Mouse (Mus musculus): ENCODE data around the gene Ucp3.
"Not testable (repeated sequence)": the region's sequence is repeated elsewhere in the genome, so short reads cannot be mapped to it uniquely, and the experiment has no call there.

Gene Ucp3

GRCm38 (mm10) chr7:100473846-100474454, 1.2 kb downstream of the Ucp3 start:
- DNase-seq (ENCODE audit: low spot score) = no peak

GRCm38 (mm10) chr7:100474680-100475079, 1.9 kb downstream of the Ucp3 start:
- DNase-seq (ENCODE audit: low spot score) = no peak

- DNase-seq (ENCODE audit: low spot score) = no peak
Observed at GRCm38 (mm10) chr7:100479100-100479822, 6.5 kb downstream of the Ucp3 start.

- no peak for DNase-seq (ENCODE audit: low spot score)
Observed at GRCm38 (mm10) chr7:100479823-100480164, 7.0 kb downstream of the Ucp3 start.

GRCm38 (mm10) chr7:100480175-100480574, 7.4 kb downstream of the Ucp3 start:
- no peak for DNase-seq (ENCODE audit: low spot score)

- DNase-seq (ENCODE audit: low spot score) = not testable (repeated sequence)
Observed at GRCm38 (mm10) chr7:100482046-100482445, 9.3 kb downstream of the Ucp3 start.

GRCm38 (mm10) chr7:100484493-100484892, 11.7 kb downstream of the Ucp3 start:
- DNase-seq (ENCODE audit: low spot score) = no peak

- DNase-seq (ENCODE audit: low spot score) = no peak
Observed at GRCm38 (mm10) chr7:100487301-100487700, 14.5 kb downstream of the Ucp3 start.

GRCm38 (mm10) chr7:100488474-100489048, 15.8 kb downstream of the Ucp3 start:
- DNase-seq (ENCODE audit: low spot score) = no peak

GRCm38 (mm10) chr7:100492391-100493116, 19.8 kb downstream of the Ucp3 start:
- peak; percentile 38 for DNase-seq (ENCODE audit: low spot score)

GRCm38 (mm10) chr7:100493117-100493483, 20.3 kb downstream of the Ucp3 start, which contains the start of gene Ucp2:
Gene Ucp2, plus strand, starts transcription at chr7:100493337.
- DNase-seq (ENCODE audit: low spot score) = peak; percentile 85

- DNase-seq (ENCODE audit: low spot score) = peak; percentile 47
Observed at GRCm38 (mm10) chr7:100493484-100494414, 21.0 kb downstream of the Ucp3 start.

GRCm38 (mm10) chr7:100494415-100494831, 21.6 kb downstream of the Ucp3 start:
- peak; percentile 15 for DNase-seq (ENCODE audit: low spot score)

GRCm38 (mm10) chr7:100495042-100495441, 22.3 kb downstream of the Ucp3 start:
- DNase-seq (ENCODE audit: low spot score) = peak; percentile 60

GRCm38 (mm10) chr7:100495581-100496251, 22.9 kb downstream of the Ucp3 start:
- DNase-seq (ENCODE audit: low spot score) = peak; percentile 69

GRCm38 (mm10) chr7:100496371-100496770, 23.6 kb downstream of the Ucp3 start:
- DNase-seq (ENCODE audit: low spot score) = no peak

GRCm38 (mm10) chr7:100496791-100497190, 24.0 kb downstream of the Ucp3 start:
- DNase-seq (ENCODE audit: low spot score) = no peak

- DNase-seq (ENCODE audit: low spot score) = no peak
Observed at GRCm38 (mm10) chr7:100497402-100497801, 24.6 kb downstream of the Ucp3 start.

- no peak for DNase-seq (ENCODE audit: low spot score)
Observed at GRCm38 (mm10) chr7:100497982-100498381, 25.2 kb downstream of the Ucp3 start.

- no peak for DNase-seq (ENCODE audit: low spot score)
Observed at GRCm38 (mm10) chr7:100499465-100499864, 26.7 kb downstream of the Ucp3 start.
